Mouse (Mus musculus): Measurements from ENCODE around the gene Flad1. TPM values are rescaled to one million over a fixed set of nuclear protein-coding genes. Genes with fewer than 3 reads are reported as not detected.
"Not testable (repeated sequence)": the region's sequence is repeated elsewhere in the genome, so short reads cannot be mapped to it uniquely, and the experiment has no call there.

Gene Flad1
- polyA plus RNA-seq, 1 experiment from 2014 or later, result 32.2 TPM

DNA sequence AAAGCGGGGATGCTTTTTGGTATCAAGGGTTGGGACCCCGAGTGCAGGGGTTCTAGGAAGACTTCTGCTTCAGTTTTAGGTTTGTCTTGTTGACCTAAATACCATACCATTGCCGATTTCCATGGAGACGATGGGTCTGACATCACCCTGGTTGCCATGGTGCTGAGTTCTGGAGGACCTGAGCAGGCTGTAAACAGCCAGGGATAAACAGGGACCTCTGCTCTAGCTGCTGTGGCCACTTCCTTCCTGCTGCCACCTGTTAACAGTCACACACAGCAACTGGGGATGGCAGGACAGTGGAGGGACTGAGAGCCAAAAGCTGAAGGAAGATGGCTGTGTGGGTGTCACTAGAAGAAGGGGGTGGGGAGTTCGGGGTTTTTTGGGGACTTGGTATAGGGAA, 25.6 kb upstream of the Flad1 start:
- Histone ChIP-seq H3K27ac (no peak overlapping the region), H3K9me3 (no peaks in the 10 kb centered on the region), H3K36me3 (replicated peaks) (peaks cover 24% of the 10 kb centered on the region), H3K4me3 (replicated peaks) (peak overlapping the region; percentile 37), H3K27me3 (no peaks in the 10 kb centered on the region), H3K4me1 (peaks cover 27% of the 10 kb centered on the region), H3K4me2 (peak overlapping the region; percentile 61), H3K9ac (peak overlapping the region; percentile 52)
- WGBS, result 27% methylated on average over 5 of the region's 5 CpGs
- ATAC-seq (ENCODE audit: low FRiP score), result peak; percentile 8; the same call in 1 of the 2 replicates

DNA sequence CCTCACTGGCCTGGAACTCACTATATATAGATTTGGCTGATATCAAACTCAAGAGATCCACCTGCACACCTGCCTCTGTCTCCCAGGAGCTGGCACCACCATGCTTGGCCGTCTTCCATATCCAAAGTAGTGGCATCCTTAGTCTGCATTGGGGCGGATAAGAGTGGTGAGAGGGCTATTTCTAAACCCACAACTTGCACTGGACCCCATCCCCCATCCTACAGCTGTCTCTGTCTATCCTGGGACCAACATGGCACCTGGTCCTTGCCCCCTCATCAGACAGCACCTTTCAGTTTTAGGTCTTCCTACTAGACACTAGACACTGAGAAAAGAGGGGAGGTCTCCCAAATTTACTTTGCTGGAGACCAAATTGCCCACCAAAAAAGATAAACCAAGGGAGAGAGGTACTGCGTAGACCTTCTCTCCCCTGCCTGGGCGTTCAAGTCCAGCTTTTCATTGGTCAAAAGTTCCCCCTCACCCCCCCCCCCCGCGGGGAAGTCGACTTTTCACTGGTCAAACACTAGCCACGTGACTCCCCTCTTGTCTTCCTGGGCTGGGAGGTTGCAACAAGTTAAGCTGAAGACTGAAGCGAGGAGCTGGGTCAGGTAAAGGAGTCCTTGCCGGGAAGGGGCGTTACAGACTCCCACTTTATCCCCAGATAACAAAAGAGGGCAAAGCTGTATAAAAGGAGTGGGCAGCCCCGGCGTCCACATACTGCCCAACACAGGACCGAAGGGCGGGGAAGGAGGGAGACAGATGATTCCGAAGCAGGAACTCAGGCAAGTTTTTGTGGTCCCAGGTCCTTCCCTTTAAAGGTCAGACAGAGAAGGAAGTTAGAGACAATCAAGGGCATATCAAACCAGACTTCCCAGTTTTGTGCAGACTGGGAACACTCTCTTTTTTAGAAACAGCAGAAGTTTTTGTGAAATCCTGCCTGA, 24.8 kb upstream of the Flad1 start, which contains the start of gene Pbxip1:
Gene Pbxip1 (plus strand): TSS at position 531 of the 938 bp plus-strand sequence.
- no peaks in the 10 kb centered on the region for H3K27me3 ChIP-seq
- peaks cover 26% of the 10 kb centered on the region for H3K36me3 ChIP-seq (replicated peaks)
- peak within 1 kb of the TSS; percentile 37 for H3K4me3 ChIP-seq (replicated peaks)
- H3K4me1 ChIP-seq, result peaks cover 31% of the 10 kb centered on the region
- peak within 1 kb of the TSS; percentile 52 for H3K9ac ChIP-seq
- peak within 1 kb of the TSS; percentile 61 for H3K4me2 ChIP-seq
- peak; percentile 72 for ATAC-seq (ENCODE audit: low FRiP score)
- 3% methylated on average over 16 of the region's 16 CpGs for WGBS
- no peaks in the 10 kb centered on the region for H3K9me3 ChIP-seq
- H3K27ac ChIP-seq, result peak within 1 kb of the TSS; percentile 36; the same call in 1 of the 2 replicates

DNA sequence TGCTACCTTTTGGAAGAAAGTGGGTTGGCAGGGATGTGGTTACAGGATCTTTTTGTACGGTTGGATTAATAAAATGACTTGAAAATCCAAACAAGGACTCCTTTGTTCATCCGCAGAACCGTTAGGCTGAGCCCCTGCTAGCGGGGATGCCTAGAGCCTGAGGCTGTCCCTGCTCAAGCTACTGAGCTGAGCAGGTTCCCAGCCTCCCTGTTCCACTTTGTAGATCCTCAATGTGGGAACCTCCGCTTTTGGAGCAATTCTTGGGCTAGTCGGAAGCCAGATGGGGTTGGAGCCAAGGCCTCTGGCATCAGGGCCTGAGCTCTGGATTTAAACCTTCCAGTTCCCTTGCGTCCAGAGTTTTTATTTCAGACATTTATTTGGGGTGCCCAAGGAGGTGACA, 23.4 kb upstream of the Flad1 start:
- Histone ChIP-seq H3K4me1 (peaks cover 41% of the 10 kb centered on the region), H3K9me3 (no peaks in the 10 kb centered on the region), H3K4me3 (replicated peaks) (no peak overlapping the region), H3K9ac (no peak overlapping the region), H3K4me2 (no peak overlapping the region), H3K36me3 (replicated peaks) (peaks cover 26% of the 10 kb centered on the region), H3K27ac (peak overlapping the region; percentile 68), H3K27me3 (no peaks in the 10 kb centered on the region)
- WGBS, result 61% methylated on average over 7 of the region's 7 CpGs
- ATAC-seq (ENCODE audit: low FRiP score), result no peak

DNA sequence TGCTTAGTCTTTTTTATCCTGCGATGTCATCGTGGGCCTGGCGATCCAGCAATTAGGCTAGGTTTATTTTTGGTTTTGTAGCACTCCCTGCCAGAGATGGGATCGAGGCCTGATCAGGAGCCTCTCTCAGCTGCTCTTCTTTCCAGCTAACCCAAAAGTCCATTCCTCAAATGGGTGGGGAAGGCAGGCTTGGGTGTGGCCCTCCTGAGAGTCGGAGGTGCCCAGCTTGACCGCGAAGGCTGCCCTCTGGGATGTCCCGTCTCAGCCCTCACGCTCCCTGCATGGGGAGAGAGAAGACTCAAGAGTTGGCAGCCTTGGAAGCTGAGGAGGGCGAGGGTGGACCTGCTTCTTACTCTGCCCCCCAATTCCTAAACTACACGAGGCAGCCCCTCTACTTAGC, 22.9 kb upstream of the Flad1 start:
- H3K27me3 ChIP-seq, result no peaks in the 10 kb centered on the region
- WGBS, result 80% methylated on average over 11 of the region's 11 CpGs
- peaks cover 26% of the 10 kb centered on the region for H3K36me3 ChIP-seq (replicated peaks)
- no peak overlapping the region for H3K4me2 ChIP-seq
- H3K9me3 ChIP-seq, result no peaks in the 10 kb centered on the region
- ATAC-seq (ENCODE audit: low FRiP score), result no peak
- H3K9ac ChIP-seq, result no peak overlapping the region
- no peak overlapping the region for H3K4me3 ChIP-seq (replicated peaks)
- H3K27ac ChIP-seq, result peak overlapping the region; percentile 68
- peaks cover 41% of the 10 kb centered on the region for H3K4me1 ChIP-seq

DNA sequence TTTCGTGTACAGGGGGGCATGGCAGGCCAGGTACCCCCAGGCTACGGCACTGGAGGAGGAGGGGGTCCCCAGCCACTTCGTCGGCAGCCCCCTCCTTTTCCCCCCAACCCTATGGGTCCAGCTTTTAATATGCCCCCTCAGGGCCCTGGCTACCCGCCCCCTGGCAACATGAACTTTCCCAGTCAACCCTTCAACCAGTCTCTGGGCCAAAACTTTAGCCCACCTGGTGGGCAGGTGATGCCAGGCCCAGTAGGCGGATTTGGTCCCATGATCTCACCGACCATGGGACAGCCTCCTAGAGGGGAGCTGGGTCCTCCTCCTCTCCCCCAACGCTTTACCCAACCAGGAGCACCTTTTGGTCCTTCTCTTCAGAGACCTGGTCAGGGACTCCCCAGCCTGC, 20.9 kb upstream of the Flad1 start:
- 97% methylated on average over 8 of the region's 8 CpGs for WGBS
- Histone ChIP-seq H3K4me1 (peaks cover 41% of the 10 kb centered on the region), H3K27me3 (no peaks in the 10 kb centered on the region), H3K36me3 (replicated peaks) (peaks cover 26% of the 10 kb centered on the region), H3K27ac (no peak overlapping the region), H3K4me3 (replicated peaks) (no peak overlapping the region), H3K9ac (no peak overlapping the region), H3K4me2 (no peak overlapping the region), H3K9me3 (no peaks in the 10 kb centered on the region)
- ATAC-seq (ENCODE audit: low FRiP score), result no peak

DNA sequence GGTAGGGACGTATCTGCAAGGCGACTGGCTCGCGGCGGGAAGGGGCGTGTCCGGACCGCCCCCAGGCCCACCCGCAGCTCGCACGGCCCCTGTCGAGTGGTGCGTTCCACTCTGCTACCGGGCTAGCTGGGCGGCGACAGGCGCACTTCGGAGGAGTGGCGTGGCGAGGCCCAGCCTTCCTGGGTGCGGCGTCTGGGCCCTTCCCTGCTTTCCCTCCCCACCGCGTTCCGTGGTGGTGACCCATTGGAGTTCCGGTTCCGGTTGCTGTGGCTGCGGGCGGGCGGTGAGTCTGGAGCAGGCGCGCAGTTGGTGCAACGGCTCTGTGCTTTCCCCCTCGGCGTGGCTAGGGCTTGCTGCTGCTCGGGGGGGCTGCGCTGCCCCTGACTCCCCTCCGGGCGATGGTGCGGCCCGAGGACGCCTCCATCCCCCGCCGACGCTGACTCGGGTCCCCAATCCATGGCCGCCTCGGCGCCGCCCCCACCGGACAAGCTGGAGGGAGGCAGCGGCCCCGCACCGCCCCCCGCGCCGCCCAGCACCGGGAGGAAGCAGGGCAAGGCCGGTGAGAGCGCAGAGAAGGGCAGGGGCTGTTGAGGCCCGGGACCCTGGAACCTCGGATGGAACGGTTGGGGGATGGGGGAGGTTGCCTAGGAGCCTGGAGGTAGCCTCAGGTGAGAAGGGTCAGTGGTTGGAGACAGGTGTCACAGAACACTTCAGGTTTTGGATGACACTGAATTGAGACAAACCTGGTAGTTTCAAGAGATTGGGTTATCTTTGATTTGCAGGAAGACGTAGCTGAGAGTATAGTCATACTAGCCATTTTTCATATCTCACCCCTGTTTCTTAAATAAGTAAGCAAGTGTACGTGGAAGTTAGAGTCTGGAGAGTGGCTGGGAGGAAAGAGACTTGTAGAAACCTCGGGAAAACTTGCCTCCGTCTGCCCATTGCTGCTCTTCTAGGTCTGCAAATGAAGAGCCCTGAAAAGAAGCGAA, 18.8 kb upstream of the Flad1 start, which contains the start of gene Pygo2:
Gene Pygo2 (plus strand): TSS at position 44 of the 989 bp plus-strand sequence.
- Histone ChIP-seq H3K27ac (peak within 1 kb of the TSS; percentile 89), H3K4me1 (peaks cover 24% of the 10 kb centered on the region), H3K36me3 (replicated peaks) (peaks cover 37% of the 10 kb centered on the region), H3K9ac (peak within 1 kb of the TSS; percentile 99), H3K4me3 (replicated peaks) (peak within 1 kb of the TSS; percentile 97), H3K27me3 (no peaks in the 10 kb centered on the region), H3K4me2 (peak within 1 kb of the TSS; percentile 87), H3K9me3 (no peaks in the 10 kb centered on the region)
- WGBS, result 3% methylated on average over 64 of the region's 68 CpGs
- ATAC-seq (ENCODE audit: low FRiP score), result peak; percentile 98

DNA sequence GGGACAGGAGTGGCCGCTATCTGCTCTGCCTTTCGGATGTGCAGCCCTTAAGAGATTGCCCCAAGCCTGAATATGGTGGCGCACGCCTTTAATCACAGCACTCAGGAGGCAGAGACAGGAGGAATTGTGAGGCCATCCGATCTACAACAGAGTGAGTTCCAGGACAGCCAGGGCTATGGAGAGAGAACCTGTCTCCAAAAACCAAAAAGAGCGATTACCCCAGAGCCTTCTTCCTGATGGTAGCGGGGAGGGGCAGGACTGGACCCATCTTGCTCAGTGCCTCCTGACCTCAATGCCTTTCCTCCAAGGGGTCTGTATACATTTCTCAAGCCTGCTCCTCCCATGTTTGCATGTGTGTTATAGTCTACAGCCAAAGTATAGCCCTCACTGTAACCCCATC, 17.4 kb upstream of the Flad1 start:
- H3K4me3 ChIP-seq (replicated peaks); ATAC-seq (ENCODE audit: low FRiP score); H3K27ac ChIP-seq; H3K4me2 ChIP-seq; H3K27me3 ChIP-seq; H3K9me3 ChIP-seq; H3K9ac ChIP-seq: not testable (repeated sequence)
- H3K36me3 ChIP-seq (replicated peaks), result peaks cover 41% of the 10 kb centered on the region
- WGBS, result 94% methylated on average over 7 of the region's 7 CpGs
- peaks cover 14% of the 10 kb centered on the region for H3K4me1 ChIP-seq

DNA sequence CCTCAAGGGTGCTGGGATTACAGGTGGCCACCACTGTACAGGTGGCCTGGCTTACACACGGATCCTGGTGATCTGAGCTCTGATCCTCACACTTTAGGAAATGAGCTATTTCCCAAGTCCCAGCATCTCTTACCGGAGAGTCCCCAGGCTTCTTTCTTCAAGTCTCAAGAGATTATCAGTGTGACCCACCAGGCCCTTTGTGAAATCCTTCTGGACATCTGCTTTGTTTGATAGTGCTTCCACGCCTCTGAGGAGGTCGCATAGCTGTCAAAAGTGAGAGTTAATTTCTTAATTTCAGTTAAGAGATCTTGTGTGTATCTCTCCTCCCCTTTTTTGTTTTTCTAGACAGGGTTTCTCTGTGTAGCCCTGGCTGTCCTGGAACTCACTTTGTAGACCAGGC, 14.2 kb upstream of the Flad1 start:
- H3K4me2 ChIP-seq, result no peak overlapping the region
- no peak overlapping the region for H3K27ac ChIP-seq
- H3K36me3 ChIP-seq (replicated peaks), result peaks cover 24% of the 10 kb centered on the region
- H3K4me3 ChIP-seq (replicated peaks), result no peak overlapping the region
- H3K4me1 ChIP-seq, result peaks cover 29% of the 10 kb centered on the region
- no peaks in the 10 kb centered on the region for H3K27me3 ChIP-seq
- no peak overlapping the region for H3K9ac ChIP-seq
- 89% methylated on average over 4 of the region's 4 CpGs for WGBS
- no peaks in the 10 kb centered on the region for H3K9me3 ChIP-seq
- ATAC-seq (ENCODE audit: low FRiP score), result no peak

DNA sequence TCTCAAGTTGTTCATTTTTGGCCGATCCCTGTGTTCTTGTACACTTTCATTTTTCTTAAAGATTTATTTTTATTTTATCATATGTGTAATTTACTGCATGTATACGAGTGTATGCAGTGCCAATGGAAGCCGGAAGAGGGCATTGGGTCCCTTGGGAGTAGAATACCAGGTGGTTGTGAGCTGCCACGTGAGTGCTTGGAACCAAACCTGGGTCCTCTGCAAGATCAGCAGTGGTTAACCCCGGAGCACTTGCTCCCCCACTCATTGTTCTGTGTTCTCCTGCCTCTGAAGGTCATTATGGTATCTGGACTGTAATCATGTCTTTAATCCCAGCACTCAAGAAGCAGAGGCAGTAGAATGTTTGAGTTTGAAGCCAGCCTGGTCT, 13.5 kb upstream of the Flad1 start:
- 88% methylated on average over 5 of the region's 5 CpGs for WGBS

DNA sequence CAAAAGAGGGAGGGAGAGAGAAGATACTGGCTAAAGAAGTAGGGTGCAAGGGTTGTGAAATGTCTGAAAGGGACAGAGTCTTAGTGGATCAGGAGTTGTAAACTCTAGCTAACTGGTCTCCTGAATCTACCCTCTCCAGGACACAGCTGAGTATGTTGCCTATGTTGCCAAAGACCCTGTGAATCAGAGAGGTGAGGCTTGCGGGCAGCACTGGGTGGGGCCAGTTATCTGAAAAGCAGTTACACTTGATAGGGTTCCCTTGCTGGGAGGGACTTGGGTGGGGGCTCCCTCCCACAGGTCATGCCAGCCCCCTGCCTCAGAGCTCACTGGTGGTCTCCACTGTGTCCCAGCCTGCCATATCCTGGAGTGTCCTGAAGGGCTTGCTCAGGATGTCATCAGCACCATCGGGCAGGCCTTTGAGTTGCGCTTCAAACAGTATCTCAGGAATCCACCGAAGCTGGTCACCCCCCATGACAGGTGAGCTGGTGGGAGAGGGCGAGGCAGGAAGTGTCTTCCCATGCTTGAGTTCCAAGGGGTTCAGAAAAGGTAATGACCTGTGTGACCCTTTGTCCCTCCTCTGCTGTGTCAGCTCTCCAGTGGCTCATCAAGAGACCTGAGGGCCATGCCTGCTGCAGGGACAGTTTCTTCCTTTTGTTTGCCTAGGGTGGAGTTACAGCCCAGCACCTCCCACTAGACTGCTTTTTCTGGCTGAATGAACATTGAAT, 12.9 kb upstream of the Flad1 start:
- no peak overlapping the region for H3K9ac ChIP-seq
- no peak overlapping the region for H3K27ac ChIP-seq
- no peak overlapping the region for H3K4me2 ChIP-seq
- H3K4me1 ChIP-seq, result peaks cover 34% of the 10 kb centered on the region
- no peak overlapping the region for H3K4me3 ChIP-seq (replicated peaks)
- peaks cover 24% of the 10 kb centered on the region for H3K36me3 ChIP-seq (replicated peaks)
- H3K27me3 ChIP-seq, result no peaks in the 10 kb centered on the region
- no peaks in the 10 kb centered on the region for H3K9me3 ChIP-seq
- ATAC-seq (ENCODE audit: low FRiP score), result no peak
- WGBS, result 95% methylated on average over 5 of the region's 5 CpGs

More for the DNA sequence above, 13.5 kb upstream of the Flad1 start:
- Histone ChIP-seq H3K4me2 (no peak overlapping the region), H3K27ac (no peak overlapping the region), H3K27me3 (no peaks in the 10 kb centered on the region), H3K4me1 (peaks cover 29% of the 10 kb centered on the region), H3K9ac (no peak overlapping the region), H3K4me3 (replicated peaks) (no peak overlapping the region), H3K36me3 (replicated peaks) (peaks cover 24% of the 10 kb centered on the region), H3K9me3 (no peaks in the 10 kb centered on the region)
- ATAC-seq (ENCODE audit: low FRiP score), result no peak

DNA sequence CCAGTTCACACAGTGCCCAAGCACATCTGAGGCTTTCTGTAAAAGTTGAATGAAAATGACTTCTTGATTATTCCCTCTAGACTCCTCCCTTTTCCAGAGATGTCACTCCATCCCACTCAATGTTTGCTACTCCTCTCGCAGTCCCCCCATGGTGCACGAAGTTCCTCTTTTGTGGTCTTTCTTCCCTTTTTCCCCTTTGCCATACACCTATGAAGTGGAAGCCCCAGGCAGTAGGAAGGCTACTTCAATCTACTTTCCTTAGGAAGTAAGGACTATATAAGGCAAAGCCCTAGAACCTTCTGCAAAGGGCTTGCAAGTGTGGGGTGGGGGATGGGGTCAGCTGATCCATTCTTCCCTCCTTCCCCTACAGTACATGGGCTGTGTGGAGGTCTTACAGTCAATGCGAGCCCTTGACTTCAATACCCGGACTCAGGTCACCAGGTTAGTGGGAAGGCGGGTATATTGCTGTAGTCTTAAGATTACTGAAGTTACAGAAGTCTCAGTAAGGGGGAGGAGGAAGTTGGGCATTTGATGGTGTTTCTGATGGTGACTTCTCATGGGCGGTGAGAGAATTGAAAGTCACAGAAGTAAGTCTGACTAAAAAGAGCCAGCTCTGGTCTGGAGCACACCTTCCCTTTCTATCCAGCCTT, 11.0 kb upstream of the Flad1 start:
- H3K27ac ChIP-seq, result no peak overlapping the region
- H3K36me3 ChIP-seq (replicated peaks), result peaks cover 24% of the 10 kb centered on the region
- 76% methylated on average over 6 of the region's 6 CpGs for WGBS
- peaks cover 40% of the 10 kb centered on the region for H3K4me1 ChIP-seq
- peak overlapping the region; percentile 37; the same call in 1 of the 2 replicates for H3K4me3 ChIP-seq (replicated peaks)
- ATAC-seq (ENCODE audit: low FRiP score), result no peak
- H3K9ac ChIP-seq, result peak overlapping the region; percentile 65; the same call in 1 of the 2 replicates
- no peaks in the 10 kb centered on the region for H3K9me3 ChIP-seq
- H3K27me3 ChIP-seq, result no peaks in the 10 kb centered on the region
- H3K4me2 ChIP-seq, result peak overlapping the region; percentile 60; the same call in 1 of the 2 replicates
